Mouse (Mus musculus): ENCODE results near the gene Gm17581.

GRCm38 (mm10) chr2:155720585-155720984 lies 15.1 kb downstream of the Gm17581 start:
- no peak for TF ChIP-seq CTCF (IDR thresholded peaks at IDR 0.05; ENCODE audit: low read depth, low read length)
- no peak for TF ChIP-seq POLR2A (IDR thresholded peaks at IDR 0.05; ENCODE audit: insufficient read depth, low read length)
- no peak for TF ChIP-seq EP300 (IDR thresholded peaks at IDR 0.05; ENCODE audit: insufficient read depth, low read depth, low read length)

Data from ES-Bruce4 (cell line).